Mouse (Mus musculus) MEL (cell line): Measurements from ENCODE around the gene Kctd2. TPM values are rescaled to one million over a fixed set of nuclear protein-coding genes. Genes with fewer than 3 reads are reported as not detected.
A peak's percentile ranks its signal among the peaks of the same experiment; 100 is the strongest.

Experiments used
- DNase-seq: peaks from one replicate; pipeline ENCODE4 v3.0.0; 2011; ENCODE audit warnings: low read depth, low spot score
- H3K27ac ChIP-seq: 2 replicates; pipeline ENCODE4 v1.5.1; 2012; ENCODE audit warnings: low read depth, mild to moderate bottlenecking, control low read depth, low read length, moderate library complexity; ENCODE audit not compliant: control insufficient read depth
- H3K27me3 ChIP-seq, 2 experiments: fragments of 150-350 bp in 1 of 2; sonication (generic) in 1 of 2; 2 replicates each; pipeline ENCODE4 v1.6.1; 2012; ENCODE audit warnings: low read length in 2 of 2, mild to moderate bottlenecking in 2 of 2, improper control_type of control experiment in 1 of 2, moderate library complexity in 1 of 2; ENCODE audit not compliant: insufficient read depth in 2 of 2, control insufficient read depth in 1 of 2
- H3K36me3 ChIP-seq, 2 experiments: 2 replicates each; pipeline ENCODE4 v1.6.1; 2012 to 2014; ENCODE audit warnings: low read length in 2 of 2, improper control_type of control experiment in 1 of 2, inconsistent platforms in 1 of 2, mild to moderate bottlenecking in 1 of 2; ENCODE audit not compliant: insufficient read depth in 2 of 2, control insufficient read depth in 1 of 2
- H3K4me1 ChIP-seq, 2 experiments: fragments of 150-350 bp in 1 of 2; sonication (generic) in 1 of 2; 2 replicates each; pipeline ENCODE4 v1.6.1; 2012; ENCODE audit warnings: low read length in 2 of 2, improper control_type of control experiment in 1 of 2, mild to moderate bottlenecking in 1 of 2; ENCODE audit not compliant: insufficient read depth in 2 of 2, control insufficient read depth in 1 of 2
- H3K4me3 ChIP-seq, 2 experiments: fragments of 150-350 bp in 1 of 2; sonication (generic) in 1 of 2; 2 replicates each; pipeline ENCODE4 v1.5.1; 2012; ENCODE audit warnings: low read depth in 2 of 2, low read length in 2 of 2, mild to moderate bottlenecking in 2 of 2, moderate library complexity in 2 of 2, control low read depth in 1 of 2, improper control_type of control experiment in 1 of 2; ENCODE audit not compliant: control insufficient read depth in 1 of 2, insufficient read depth in 1 of 2
- H3K79me2 ChIP-seq: 2 replicates; pipeline ENCODE4 v1.6.1; 2012; ENCODE audit warnings: mild to moderate bottlenecking, low read length, moderate library complexity; ENCODE audit not compliant: control insufficient read depth, poor library complexity, insufficient read depth
- H3K9ac ChIP-seq: 2 replicates; pipeline ENCODE4 v1.6.1; 2012; ENCODE audit warnings: low read depth, mild to moderate bottlenecking, control low read depth, low read length, moderate library complexity; ENCODE audit not compliant: control insufficient read depth, poor library complexity, severe bottlenecking
- H3K9me3 ChIP-seq: fragments of 150-350 bp; sonication (generic); replicated peaks from 2 replicates; pipeline ENCODE4 v1.6.1; 2012; ENCODE audit warnings: mild to moderate bottlenecking, low read length, improper control_type of control experiment, moderate library complexity; ENCODE audit not compliant: insufficient read depth
- BHLHE40 ChIP-seq: IDR thresholded peaks from 2 replicates; pipeline ENCODE4 v1.6.1; 2012; ENCODE audit warnings: low read depth, mild to moderate bottlenecking, inconsistent platforms, low read length, improper control_type of control experiment, borderline replicate concordance
- CTCF ChIP-seq, 3 experiments: IDR thresholded peaks in 2 of 3; conservative IDR thresholded peaks in 1 of 3; 2 replicates each; pipeline ENCODE4 v1.5.1; 2011 to 2012; ENCODE audit warnings: low read length in 3 of 3, low read depth in 2 of 3, mild to moderate bottlenecking in 2 of 3, improper control_type of control experiment in 1 of 3, inconsistent platforms in 1 of 3, mixed read lengths in 1 of 3, moderate library complexity in 1 of 3; ENCODE audit not compliant: control insufficient read depth in 1 of 3, insufficient read depth in 1 of 3, poor library complexity in 1 of 3, severe bottlenecking in 1 of 3
- E2F4 ChIP-seq: IDR thresholded peaks from 2 replicates; pipeline ENCODE4 v1.6.1; 2011; ENCODE audit warnings: low read depth, low read length, improper control_type of control experiment, borderline replicate concordance
- ELF1 ChIP-seq: IDR thresholded peaks from 2 replicates; pipeline ENCODE4 v1.6.1; 2014; ENCODE audit warnings: low read depth, mild to moderate bottlenecking, inconsistent platforms, low read length, improper control_type of control experiment, moderate library complexity
- GATA1 ChIP-seq: IDR thresholded peaks from 2 replicates; pipeline ENCODE4 v1.6.1; 2011; ENCODE audit warnings: low read depth, low read length, improper control_type of control experiment
- HCFC1 ChIP-seq: IDR thresholded peaks from 2 replicates; pipeline ENCODE4 v1.6.1; 2012; ENCODE audit warnings: low read depth, mild to moderate bottlenecking, inconsistent platforms, low read length, improper control_type of control experiment, moderate library complexity
- JUND ChIP-seq: IDR thresholded peaks from 2 replicates; pipeline ENCODE4 v1.6.1; 2011; ENCODE audit warnings: low read depth, mild to moderate bottlenecking, improper control_type of control experiment, low read length
- MAFK ChIP-seq: IDR thresholded peaks from 2 replicates; pipeline ENCODE4 v1.6.1; 2011; ENCODE audit warnings: low read depth, mild to moderate bottlenecking, low read length, improper control_type of control experiment, borderline replicate concordance
- MAX ChIP-seq: IDR thresholded peaks from 2 replicates; pipeline ENCODE4 v1.6.1; 2011; ENCODE audit warnings: low read length, improper control_type of control experiment
- MAZ ChIP-seq: IDR thresholded peaks from 2 replicates; pipeline ENCODE4 v1.6.1; 2012; ENCODE audit warnings: low read depth, mild to moderate bottlenecking, inconsistent platforms, low read length, improper control_type of control experiment
- MXI1 ChIP-seq: IDR thresholded peaks from 2 replicates; pipeline ENCODE4 v1.6.1; 2011; ENCODE audit warnings: mild to moderate bottlenecking, low read depth, low read length, improper control_type of control experiment
- MYB ChIP-seq: IDR thresholded peaks from 2 replicates; pipeline ENCODE4 v1.6.1; 2011; ENCODE audit warnings: mild to moderate bottlenecking, low read depth, low read length, improper control_type of control experiment
- MYC ChIP-seq: IDR thresholded peaks from 2 replicates; pipeline ENCODE4 v1.6.1; 2011; ENCODE audit warnings: low read depth, mild to moderate bottlenecking, low read length, improper control_type of control experiment, moderate library complexity
- POLR2AphosphoS2 ChIP-seq: IDR thresholded peaks from 2 replicates; pipeline ENCODE4 v1.6.1; 2011; ENCODE audit warnings: low read length, improper control_type of control experiment
- POLR2AphosphoS5 ChIP-seq: IDR thresholded peaks from 2 replicates; pipeline ENCODE4 v1.6.1; 2012; ENCODE audit warnings: low read depth, borderline replicate concordance, mild to moderate bottlenecking, inconsistent platforms, low read length, moderate library complexity, mixed read lengths
- RAD21 ChIP-seq: IDR thresholded peaks from 2 replicates; pipeline ENCODE4 v1.6.1; 2011; ENCODE audit warnings: mild to moderate bottlenecking, low read depth, low read length, improper control_type of control experiment
- RCOR1 ChIP-seq: IDR thresholded peaks from 2 replicates; pipeline ENCODE4 v1.6.1; 2012; ENCODE audit warnings: low read depth, mild to moderate bottlenecking, inconsistent platforms, low read length, improper control_type of control experiment
- SIN3A ChIP-seq: IDR thresholded peaks from 2 replicates; pipeline ENCODE4 v1.6.1; 2012; ENCODE audit warnings: low read length, improper control_type of control experiment, inconsistent platforms
- SMC3 ChIP-seq: IDR thresholded peaks from 2 replicates; pipeline ENCODE4 v1.6.1; 2011; ENCODE audit warnings: low read depth, low read length, improper control_type of control experiment
- TAL1 ChIP-seq: IDR thresholded peaks from 2 replicates; pipeline ENCODE4 v1.6.1; 2012; ENCODE audit warnings: mild to moderate bottlenecking, inconsistent platforms, low read length, moderate library complexity, mixed read lengths
- UBTF ChIP-seq: IDR thresholded peaks from 2 replicates; pipeline ENCODE4 v1.6.1; 2012; ENCODE audit warnings: low read depth, mild to moderate bottlenecking, inconsistent platforms, low read length, improper control_type of control experiment, moderate library complexity, borderline replicate concordance; ENCODE audit not compliant: insufficient read depth
- ZKSCAN1 ChIP-seq: IDR thresholded peaks from 2 replicates; pipeline ENCODE4 v1.6.1; 2012; ENCODE audit warnings: low read depth, mild to moderate bottlenecking, inconsistent platforms, low read length, improper control_type of control experiment, moderate library complexity
- ZMIZ1 ChIP-seq: IDR thresholded peaks from 2 replicates; pipeline ENCODE4 v1.6.1; 2012; ENCODE audit warnings: low read depth, mild to moderate bottlenecking, inconsistent platforms, low read length, improper control_type of control experiment, moderate library complexity
- ZNF384 ChIP-seq: IDR thresholded peaks from 2 replicates; pipeline ENCODE4 v1.6.1; 2012; ENCODE audit warnings: low read depth, mild to moderate bottlenecking, inconsistent platforms, low read length, improper control_type of control experiment
- polyA plus RNA-seq, 2 experiments: library from polyadenylated mRNA; stranded (reverse) in 1 of 2; unstranded in 1 of 2; fragments of >175 nt in 1 of 2; fragments of >200 nt in 1 of 2; gene quantifications; 2 replicates each; pipeline versions ENCODE4 v1.2.1 to v1.2.4; 2012; ENCODE audit warnings: low replicate concordance in 2 of 2, low read depth in 1 of 2; ENCODE audit not compliant: insufficient read length in 2 of 2, insufficient read depth in 1 of 2, missing spikeins in 1 of 2
- total RNA-seq: library from RNA; depleted of rRNA; stranded (reverse); fragments of 300-350 nt; gene quantifications from 2 replicates; pipeline ENCODE4 v1.2.3, GENCODE M21; 2012

The Kctd2 gene
- total and polyA plus RNA-seq, 3 experiments: 13.2 to 20.6 TPM; not detected in 1

DNA sequence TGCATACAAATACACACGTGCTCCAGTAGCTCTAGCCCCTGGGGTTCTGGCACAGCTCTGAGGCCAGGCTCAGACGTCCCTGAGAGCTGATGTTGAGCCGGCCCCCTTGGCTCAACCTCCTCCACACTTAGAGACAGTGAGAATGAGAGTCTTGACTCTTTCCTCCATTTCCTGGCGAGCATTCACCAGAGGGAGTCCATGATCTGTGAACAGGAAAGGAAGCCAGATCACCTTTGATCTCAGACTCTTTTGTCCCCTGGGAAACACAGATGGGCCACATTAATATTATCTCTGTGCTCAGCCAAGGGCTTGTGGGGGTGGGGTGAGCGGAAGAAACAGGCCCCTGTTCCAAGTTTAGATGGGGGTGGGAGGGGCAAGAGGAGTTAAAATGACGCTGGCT lies 37.5 kb downstream of the Kctd2 start:
- no peak for TF ChIP-seq ZKSCAN1
- no peak for TF ChIP-seq MAX
- no peak for TF ChIP-seq GATA1
- no peak for TF ChIP-seq RCOR1
- no peak for TF ChIP-seq TAL1
- no peak for TF ChIP-seq ZMIZ1
- TF ChIP-seq MXI1: no peak
- no peak for TF ChIP-seq SMC3
- no peak for TF ChIP-seq MYB
- no peak for TF ChIP-seq BHLHE40
- TF ChIP-seq CTCF (IDR thresholded peaks at IDR 0.05 in 2 of 3, conservative IDR thresholded peaks at IDR 0.05 in 1 of 3; ENCODE audit: control insufficient read depth in 1 of 3, insufficient read depth in 1 of 3, low read depth in 2 of 3, low read length in 3 of 3, poor library complexity in 1 of 3, severe bottlenecking in 1 of 3): no peak
- no peak for TF ChIP-seq ELF1
- TF ChIP-seq UBTF: no peak
- no peak for TF ChIP-seq E2F4
- TF ChIP-seq ZNF384: no peak
- no peak for TF ChIP-seq SIN3A
- Histone ChIP-seq H3K27me3 (no peaks in the 10 kb centered on the region), H3K36me3 (peaks cover 0 to 3% of the 10 kb centered on the region in 2 experiments; a peak in 1 of 4 replicates), H3K4me1 (peaks cover 0 to 12% of the 10 kb centered on the region in 2 experiments; a peak in 2 of 4 replicates), H3K27ac (no peak overlapping the region), H3K79me2 (no peaks in the 10 kb centered on the region), H3K4me3 (no peak overlapping the region), H3K9me3 (no peaks in the 10 kb centered on the region), H3K9ac (peak overlapping the region; percentile 14; the same call in 1 of the 2 replicates)
- no peak for DNase-seq

- Histone ChIP-seq H3K4me1 (peaks cover 0 to 8% of the 10 kb centered on the region in 2 experiments; a peak in 2 of 4 replicates), H3K27me3 (peaks cover 0 to 9% of the 10 kb centered on the region in 2 experiments; a peak in 2 of 4 replicates), H3K79me2 (no peaks in the 10 kb centered on the region), H3K9ac (no peak overlapping the region), H3K27ac (no peak overlapping the region), H3K9me3 (no peaks in the 10 kb centered on the region), H3K4me3 (no peak overlapping the region), H3K36me3 (peaks cover 0 to 3% of the 10 kb centered on the region in 2 experiments; a peak in 1 of 4 replicates)
- no peak for TF ChIP-seq MYC
- TF ChIP-seq MAZ: no peak
- TF ChIP-seq POLR2AphosphoS5: no peak
- TF ChIP-seq HCFC1: no peak
- no peak for TF ChIP-seq MAFK
- TF ChIP-seq RAD21: no peak
- TF ChIP-seq JUND: no peak
- no peak for TF ChIP-seq RCOR1
- TF ChIP-seq POLR2AphosphoS2: no peak
- TF ChIP-seq MAX: no peak
- DNase-seq: no peak
Observed at GRCm38 (mm10) chr11:115460976-115461375, 41.0 kb downstream of the Kctd2 start.
